Mouse (Mus musculus) neural tube, embryonic 11.5 days (tissue): ENCODE measurements around the gene Bysl. TPM values are rescaled to one million over a fixed set of nuclear protein-coding genes. Genes with fewer than 3 reads are reported as not detected.
"Not testable (repeated sequence)": the region's sequence is repeated elsewhere in the genome, so short reads cannot be mapped to it uniquely, and the experiment has no call there.

ENCODE experiments used
- ATAC-seq: fragments of 200-750 bp; cut with Nextera tagmentation; 2 replicates; pipeline ENCODE4 v1.8.0; 2017; ENCODE audit warnings: moderate number of reproducible peaks, mild to moderate bottlenecking, moderate TSS enrichment, moderate library complexity; ENCODE audit not compliant: insufficient read depth, low FRiP score, low TSS enrichment
- DNase-seq: peaks from one replicate; pipeline ENCODE4 v3.0.0-alpha.2; 2015; ENCODE audit warnings: low spot score
- H3K27ac ChIP-seq: fragments of 300-500 bp; sonication (generic); 2 replicates; pipeline ENCODE4 v1.5.1; 2014; ENCODE audit warnings: low read depth, mild to moderate bottlenecking, low read length
- H3K27me3 ChIP-seq: fragments of 300-500 bp; sonication (generic); 2 replicates; pipeline ENCODE4 v1.6.1; 2014; ENCODE audit warnings: mild to moderate bottlenecking, low read length, mixed read lengths; ENCODE audit not compliant: control insufficient read depth, insufficient read depth
- H3K36me3 ChIP-seq: fragments of 300-500 bp; sonication (generic); 2 replicates; pipeline ENCODE4 v1.6.1; 2014; ENCODE audit warnings: mild to moderate bottlenecking, low read length, moderate library complexity, mixed read lengths; ENCODE audit not compliant: control insufficient read depth, insufficient read depth
- H3K4me1 ChIP-seq: fragments of 300-500 bp; sonication (generic); 2 replicates; pipeline ENCODE4 v1.6.1; 2014; ENCODE audit warnings: low read length, mixed read lengths; ENCODE audit not compliant: control insufficient read depth, insufficient read depth
- H3K4me2 ChIP-seq: fragments of 300-500 bp; sonication (generic); 2 replicates; pipeline ENCODE4 v1.6.1; 2014; ENCODE audit warnings: low read depth, mild to moderate bottlenecking, moderate library complexity
- H3K4me3 ChIP-seq: fragments of 300-500 bp; sonication (generic); 2 replicates; pipeline ENCODE4 v1.5.1; 2014; ENCODE audit warnings: low read depth, low read length
- H3K9ac ChIP-seq: fragments of 300-500 bp; sonication (generic); 2 replicates; pipeline ENCODE4 v1.6.1; 2014; ENCODE audit warnings: mild to moderate bottlenecking, low read length
- H3K9me3 ChIP-seq: fragments of 300-500 bp; sonication (generic); 2 replicates; pipeline ENCODE4 v1.6.1; 2016; ENCODE audit warnings: low read length; ENCODE audit not compliant: control insufficient read depth
- WGBS: fragments of 180-500 bp; shearing (Covaris S2); extraction: QIAGEN DNeasy Blood & Tissue Kit; methylation state at CpG from one replicate; pipeline ENCODE4 v1.1.7; 2014; 5-methylcytosine and 5-hydroxymethylcytosine counted together
- polyA plus RNA-seq: library from polyadenylated mRNA; unstranded; fragments of >200 nt; fragmentation: Nextera tagmentation; extraction: Ambion mirVana; gene quantifications from 2 replicates; pipeline ENCODE4 v1.2.1, GENCODE M21; 2014

Gene Bysl
- polyA plus RNA-seq, 1 experiment from 2014 or later: 37.9 TPM

- Histone ChIP-seq H3K27me3 (no peaks in the 10 kb centered on the region), H3K9me3 (no peaks in the 10 kb centered on the region), H3K27ac (no peak overlapping the region), H3K9ac (peak overlapping the region; percentile 73), H3K4me2 (peak overlapping the region; percentile 88), H3K4me3 (peak overlapping the region; percentile 88), H3K4me1 (peaks cover 11% of the 10 kb centered on the region), H3K36me3 (peaks cover 2% of the 10 kb centered on the region; the same call in 1 of the 2 replicates)
- DNase-seq: no peak
- WGBS: 1% methylated on average over 13 of the region's 13 CpGs
- ATAC-seq: no peak
Measured at GRCm38 (mm10) chr17:47611661-47611982, 330 bp upstream of the Bysl start.

- 97% methylated on average over 4 of the region's 4 CpGs for WGBS
- no peak overlapping the region for H3K4me3 ChIP-seq
- H3K4me1 ChIP-seq: peaks cover 11% of the 10 kb centered on the region
- H3K4me2 ChIP-seq: no peak overlapping the region
- ATAC-seq (no peak), DNase-seq (no peak)
- H3K27ac ChIP-seq: no peak overlapping the region
- H3K9me3 ChIP-seq: no peaks in the 10 kb centered on the region
- H3K9ac ChIP-seq: no peak overlapping the region
- H3K36me3 ChIP-seq: no peaks in the 10 kb centered on the region; the same call in 1 of the 2 replicates
- no peaks in the 10 kb centered on the region for H3K27me3 ChIP-seq
Measured at GRCm38 (mm10) chr17:47609182-47609581, 2.1 kb downstream of the Bysl start.

GRCm38 (mm10) chr17:47606220-47606619 lies 5.1 kb downstream of the Bysl start:
- Histone ChIP-seq H3K4me1 (peaks cover 5% of the 10 kb centered on the region; the same call in 1 of the 2 replicates), H3K4me2 (no peak overlapping the region), H3K9ac (no peak overlapping the region), H3K36me3 (peaks cover 1% of the 10 kb centered on the region; the same call in 1 of the 2 replicates), H3K27ac (no peak overlapping the region), H3K4me3 (no peak overlapping the region), H3K9me3 (no peaks in the 10 kb centered on the region), H3K27me3 (no peaks in the 10 kb centered on the region)
- ATAC-seq (no peak), DNase-seq (no peak)
- WGBS: 77% methylated on average over 5 of the region's 5 CpGs

GRCm38 (mm10) chr17:47602289-47602688 lies 9.0 kb downstream of the Bysl start:
- no peak overlapping the region for H3K4me3 ChIP-seq
- 94% methylated on average over 11 of the region's 11 CpGs for WGBS
- no peak overlapping the region for H3K27ac ChIP-seq
- DNase-seq: no peak
- H3K36me3 ChIP-seq: peaks cover 10% of the 10 kb centered on the region; the same call in 1 of the 2 replicates
- H3K27me3 ChIP-seq: no peaks in the 10 kb centered on the region
- no peak overlapping the region for H3K4me2 ChIP-seq
- no peaks in the 10 kb centered on the region for H3K9me3 ChIP-seq
- H3K9ac ChIP-seq: no peak overlapping the region
- H3K4me1 ChIP-seq: peaks cover 1% of the 10 kb centered on the region; the same call in 1 of the 2 replicates
- ATAC-seq: no peak

GRCm38 (mm10) chr17:47601389-47601755 lies 9.9 kb downstream of the Bysl start:
- H3K27ac ChIP-seq: no peak overlapping the region
- no peak overlapping the region for H3K4me3 ChIP-seq
- peaks cover 9% of the 10 kb centered on the region for H3K4me1 ChIP-seq
- H3K9me3 ChIP-seq: no peaks in the 10 kb centered on the region
- no peak for DNase-seq
- no peak for ATAC-seq
- peaks cover 10% of the 10 kb centered on the region; the same call in 1 of the 2 replicates for H3K36me3 ChIP-seq
- no peaks in the 10 kb centered on the region for H3K27me3 ChIP-seq
- WGBS: 90% methylated on average over 10 of the region's 10 CpGs
- no peak overlapping the region for H3K9ac ChIP-seq
- H3K4me2 ChIP-seq: no peak overlapping the region

GRCm38 (mm10) chr17:47600601-47601388 lies 10.5 kb downstream of the Bysl start:
- peaks cover 10% of the 10 kb centered on the region; the same call in 1 of the 2 replicates for H3K36me3 ChIP-seq
- H3K4me1 ChIP-seq: peaks cover 13% of the 10 kb centered on the region
- no peak for ATAC-seq
- no peaks in the 10 kb centered on the region for H3K27me3 ChIP-seq
- no peak overlapping the region for H3K9ac ChIP-seq
- no peaks in the 10 kb centered on the region for H3K9me3 ChIP-seq
- 92% methylated on average over 13 of the region's 13 CpGs for WGBS
- no peak overlapping the region for H3K4me2 ChIP-seq
- no peak overlapping the region for H3K4me3 ChIP-seq
- no peak overlapping the region for H3K27ac ChIP-seq
- no peak for DNase-seq

- ATAC-seq (no peak), DNase-seq (no peak)
- Histone ChIP-seq H3K4me1 (peaks cover 18% of the 10 kb centered on the region), H3K9me3 (no peaks in the 10 kb centered on the region), H3K4me3 (no peak overlapping the region), H3K9ac (no peak overlapping the region), H3K4me2 (no peak overlapping the region), H3K36me3 (peaks cover 10% of the 10 kb centered on the region; the same call in 1 of the 2 replicates), H3K27ac (no peak overlapping the region), H3K27me3 (no peaks in the 10 kb centered on the region)
- 79% methylated on average over 11 of the region's 11 CpGs for WGBS
Measured at GRCm38 (mm10) chr17:47599511-47600297, 11.6 kb downstream of the Bysl start.

- H3K27ac ChIP-seq, DNase-seq, H3K36me3 ChIP-seq: not testable (repeated sequence)
Measured at GRCm38 (mm10) chr17:47598580-47599304, 12.6 kb downstream of the Bysl start.

More at GRCm38 (mm10) chr17:47598580-47599304, 12.6 kb downstream of the Bysl start:
- H3K9me3 ChIP-seq, H3K27me3 ChIP-seq, H3K9ac ChIP-seq, H3K4me3 ChIP-seq, ATAC-seq, H3K4me2 ChIP-seq: not testable (repeated sequence)
- peaks cover 25% of the 10 kb centered on the region for H3K4me1 ChIP-seq
- 88% methylated on average over 10 of the region's 10 CpGs for WGBS
